Mouse (Mus musculus) B cell, adult 67 days (primary cell): ENCODE results near the gene Wfdc16. TPM values are rescaled to one million over a fixed set of nuclear protein-coding genes. Genes with fewer than 3 reads are reported as not detected.

Source experiments
- total RNA-seq, 2 experiments: library from RNA; stranded (reverse); gene quantifications; 4 replicates each; pipeline ENCODE4 v1.2.4; 2023

Wfdc16 gene
- not detected for total RNA-seq

DNA sequence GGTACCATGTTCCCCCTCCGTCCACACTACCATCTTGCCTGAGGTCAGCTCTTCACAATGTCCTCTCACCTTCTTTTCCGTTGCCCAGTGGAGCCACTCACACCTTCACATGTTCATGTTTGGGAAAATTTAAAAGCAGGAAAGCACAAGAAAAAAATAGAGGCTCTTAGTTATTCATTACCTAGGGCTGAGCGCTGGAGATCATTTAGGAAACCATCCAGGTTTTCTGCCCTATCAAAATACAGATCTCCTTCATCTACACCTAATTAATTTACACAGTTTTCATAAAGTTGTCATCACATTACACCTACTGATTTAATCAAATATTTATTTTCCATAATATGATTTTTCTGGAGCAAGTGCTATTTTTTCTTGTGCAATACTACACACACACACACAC, at the start of gene Wfdc16:
TSS of gene Wfdc16 (minus strand) at position 101 of the 400 bp plus-strand sequence.

DNA sequence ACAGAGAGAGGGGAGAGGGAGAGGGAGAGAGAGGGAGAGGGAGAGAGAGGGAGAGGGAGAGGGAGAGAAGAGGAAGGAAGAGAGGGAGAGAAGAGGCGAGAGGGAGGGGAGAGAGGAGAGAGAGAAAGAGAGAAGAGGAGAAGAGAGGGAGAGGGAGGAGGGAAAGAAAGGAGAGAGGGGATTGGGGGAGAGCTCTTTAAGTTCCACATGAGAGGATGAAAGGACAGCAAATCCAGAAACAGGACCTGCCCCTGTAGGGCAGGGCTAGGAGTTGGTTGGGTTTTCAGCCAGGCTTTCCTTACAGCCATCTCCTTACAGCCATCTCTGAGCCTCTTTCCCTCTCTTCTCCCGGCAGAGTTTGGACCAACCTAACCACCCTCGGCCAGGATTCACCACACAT, 46.2 kb upstream of the Wfdc16 start, which contains the start of gene Wfdc13:
TSS of gene Wfdc13 (plus strand) at position 301 of the 400 bp plus-strand sequence.

GRCm38 (mm10) chr2:164673987-164674386, 35.4 kb upstream of the Wfdc16 start, which contains the start of gene Wfdc11:
Wfdc11 (minus strand) TSS chr2:164674087.

DNA sequence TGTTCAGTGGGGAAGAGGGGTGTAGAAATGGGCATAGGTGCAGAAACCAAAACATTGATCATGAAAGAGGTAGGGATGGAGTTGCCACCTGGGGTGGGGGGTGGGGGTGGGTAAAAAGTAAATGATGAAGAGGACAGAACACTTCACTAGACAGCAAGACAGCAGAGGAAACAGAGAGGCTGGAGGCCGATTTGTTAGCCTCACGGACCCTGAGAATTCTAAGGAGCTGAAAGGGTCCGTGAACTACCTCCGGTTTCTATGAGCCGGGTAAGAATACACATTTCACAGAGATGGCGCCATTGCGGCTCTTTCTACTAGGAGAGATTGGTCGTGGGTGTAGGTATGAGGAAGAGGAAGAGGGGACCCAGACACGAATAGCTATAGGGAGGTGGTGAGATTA, 17.9 kb upstream of the Wfdc16 start, which contains the start of gene Wfdc9:
TSS of gene Wfdc9 (minus strand) at position 101 of the 400 bp plus-strand sequence.

DNA sequence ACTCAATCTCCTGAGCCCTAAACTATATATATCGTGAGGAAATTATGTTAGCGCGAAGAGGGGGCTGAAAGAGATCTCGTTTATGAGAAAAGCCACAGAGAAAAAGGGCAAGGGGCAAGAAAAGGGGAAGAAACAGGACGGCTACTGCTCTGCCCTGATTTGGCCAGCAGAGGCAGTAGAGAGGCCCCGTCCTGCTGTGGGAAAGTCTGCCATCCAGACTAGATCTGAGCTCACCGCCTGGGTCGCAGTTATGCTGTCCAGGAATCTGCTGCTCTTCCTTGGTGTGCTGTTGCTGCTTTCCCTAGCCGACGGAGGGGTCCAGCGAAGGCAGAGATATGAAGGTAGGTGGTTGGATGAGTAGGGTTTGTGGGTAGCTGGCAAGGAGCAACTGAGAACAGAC, 17.3 kb upstream of the Wfdc16 start, which contains the start of gene Wfdc10:
TSS of gene Wfdc10 (plus strand) at position 189 of the 400 bp plus-strand sequence.

DNA sequence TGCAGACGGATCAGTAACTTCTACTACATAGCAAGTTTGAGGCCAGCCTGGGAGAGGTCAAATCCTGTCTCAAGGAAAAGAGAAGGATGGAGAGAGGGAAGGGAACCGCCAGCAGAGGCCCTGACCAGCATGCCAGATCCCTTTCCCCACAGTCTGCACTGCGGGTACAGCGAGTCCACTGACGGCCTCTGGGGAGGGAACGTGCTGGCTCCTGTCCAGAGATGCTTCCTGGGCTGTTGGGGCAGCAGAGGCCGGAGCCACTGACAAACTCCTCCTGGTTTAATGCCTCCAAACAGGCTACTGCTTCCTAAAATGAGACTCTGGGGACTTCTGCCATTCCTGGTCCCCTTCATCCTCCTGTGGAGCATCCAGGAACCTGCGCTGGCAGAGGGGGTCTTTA, 25.1 kb downstream of the Wfdc16 start, which contains the start of the genes Wfdc6b and Wfdc8:
TSS of gene Wfdc6b (plus strand) at position 52 of the 400 bp plus-strand sequence.
TSS of gene Wfdc8 (minus strand) at position 156 of the 400 bp plus-strand sequence.

GRCm38 (mm10) chr2:164593494-164593893, 45.1 kb downstream of the Wfdc16 start, which contains the start of gene Eppin:
Eppin (minus strand) TSS chr2:164593594.

GRCm38 (mm10) chr2:164585025-164585725, 53.4 kb downstream of the Wfdc16 start, which contains the start of gene Wfdc6a:
Wfdc6a (minus strand) TSS chr2:164585447.

Other genes with a start within 250 kb of the Wfdc16 start
- gene Slpi, start 249.7 kb downstream of the Wfdc16 start, total RNA-seq: 1 to 10 TPM; 3.2 to 3.5 TPM
- under 1 TPM; 0.29 to 0.59 TPM for gene Rbpjl, start 235.7 kb downstream of the Wfdc16 start, total RNA-seq
- gene Matn4, start 233.6 kb downstream of the Wfdc16 start, total RNA-seq: under 1 TPM; 0.36 to 0.64 TPM
- 100 to 1,000 TPM; 156 to 168 TPM for gene Sdc4, start 194.9 kb downstream of the Wfdc16 start, total RNA-seq
- 10 to 100 TPM; 58.9 to 62.8 TPM for gene Sys1, start 181.8 kb downstream of the Wfdc16 start, total RNA-seq
- gene Gm20458, start 177.8 kb downstream of the Wfdc16 start, total RNA-seq: 1 to 10 TPM in 1 of 2 experiments, not detected in 1; 2.3 TPM
- not detected for gene Trp53tg5, start 165.1 kb downstream of the Wfdc16 start, total RNA-seq
- gene Dbndd2, start 152.7 kb downstream of the Wfdc16 start, total RNA-seq: 1 to 10 TPM; 6.5 to 9.3 TPM
- gene Pigt, start 141.3 kb downstream of the Wfdc16 start, total RNA-seq: 10 to 100 TPM; 72.9 to 79.0 TPM
- not detected for gene Wfdc2, start 76.4 kb downstream of the Wfdc16 start, total RNA-seq
- gene Spint3, start 65.3 kb downstream of the Wfdc16 start, total RNA-seq: not detected
- gene Wfdc6a, start 53.3 kb downstream of the Wfdc16 start, total RNA-seq: not detected
- gene Eppin, start 45.2 kb downstream of the Wfdc16 start, total RNA-seq: not detected
- not detected for gene Wfdc6b, start 25.3 kb downstream of the Wfdc16 start, total RNA-seq
- gene Wfdc8, start 25.2 kb downstream of the Wfdc16 start, total RNA-seq: not detected
- not detected for gene Wfdc10, start 17.2 kb upstream of the Wfdc16 start, total RNA-seq
- gene Wfdc9, start 17.8 kb upstream of the Wfdc16 start, total RNA-seq: not detected
- gene Wfdc11, start 35.3 kb upstream of the Wfdc16 start, total RNA-seq: not detected
- not detected for gene Wfdc13, start 46.3 kb upstream of the Wfdc16 start, total RNA-seq
- gene Spint4, start 59.7 kb upstream of the Wfdc16 start, total RNA-seq: not detected
- gene Spint5, start 76.5 kb upstream of the Wfdc16 start, total RNA-seq: not detected
- not detected for gene Wfdc3, start 107.1 kb upstream of the Wfdc16 start, total RNA-seq
- 10 to 100 TPM; 46.5 to 47.0 TPM for gene Dnttip1, start 107.2 kb upstream of the Wfdc16 start, total RNA-seq
- 1 to 10 TPM; 2.4 to 2.7 TPM for gene Ube2c, start 131.1 kb upstream of the Wfdc16 start, total RNA-seq
- gene Tnnc2, start 141.2 kb upstream of the Wfdc16 start, total RNA-seq: not detected
- 1 to 10 TPM in 1 of 2 experiments, under 1 TPM in 1; 0.50 to 1.5 TPM for gene Snx21, start 147.0 kb upstream of the Wfdc16 start, total RNA-seq
- gene Acot8, start 166.1 kb upstream of the Wfdc16 start, total RNA-seq: 10 to 100 TPM; 57.1 to 64.3 TPM
- 1 to 10 TPM; 3.7 to 6.0 TPM for gene Zswim3, start 166.3 kb upstream of the Wfdc16 start, total RNA-seq
- 10 to 100 TPM in 1 of 2 experiments, 1 to 10 TPM in 1; 7.7 to 12.2 TPM for gene Zswim1, start 183.9 kb upstream of the Wfdc16 start, total RNA-seq
- 1 to 10 TPM in 1 of 2 experiments, not detected in 1; 1.9 TPM for gene Spata25, start 189.7 kb upstream of the Wfdc16 start, total RNA-seq
- gene Ctsa, start 194.1 kb upstream of the Wfdc16 start, total RNA-seq: 100 to 1,000 TPM; 217 to 222 TPM
- 1 to 10 TPM; 7.0 to 7.9 TPM for gene Neurl2, start 194.7 kb upstream of the Wfdc16 start, total RNA-seq
- 1 to 10 TPM; 8.2 to 10.0 TPM for gene Pltp, start 218.9 kb upstream of the Wfdc16 start, total RNA-seq
- 100 to 1,000 TPM in 1 of 2 experiments, 10 to 100 TPM in 1; 93.2 to 104 TPM for gene Pcif1, start 240.5 kb upstream of the Wfdc16 start, total RNA-seq